Mouse (Mus musculus) central nervous system, embryonic 14 days (tissue): Measurements from ENCODE around the gene Socs3. TPM values are rescaled to one million over a fixed set of nuclear protein-coding genes. Genes with fewer than 3 reads are reported as not detected.

Experiments used
- polyA plus RNA-seq: library from polyadenylated mRNA; depleted of rRNA; stranded (reverse); fragments of >200 nt; gene quantifications from 2 replicates; pipeline ENCODE4 v1.2.3, GENCODE M21; 2012; rRNA removed

Gene Socs3
- 12.4 and 12.7 TPM in 2 replicates for polyA plus RNA-seq

DNA sequence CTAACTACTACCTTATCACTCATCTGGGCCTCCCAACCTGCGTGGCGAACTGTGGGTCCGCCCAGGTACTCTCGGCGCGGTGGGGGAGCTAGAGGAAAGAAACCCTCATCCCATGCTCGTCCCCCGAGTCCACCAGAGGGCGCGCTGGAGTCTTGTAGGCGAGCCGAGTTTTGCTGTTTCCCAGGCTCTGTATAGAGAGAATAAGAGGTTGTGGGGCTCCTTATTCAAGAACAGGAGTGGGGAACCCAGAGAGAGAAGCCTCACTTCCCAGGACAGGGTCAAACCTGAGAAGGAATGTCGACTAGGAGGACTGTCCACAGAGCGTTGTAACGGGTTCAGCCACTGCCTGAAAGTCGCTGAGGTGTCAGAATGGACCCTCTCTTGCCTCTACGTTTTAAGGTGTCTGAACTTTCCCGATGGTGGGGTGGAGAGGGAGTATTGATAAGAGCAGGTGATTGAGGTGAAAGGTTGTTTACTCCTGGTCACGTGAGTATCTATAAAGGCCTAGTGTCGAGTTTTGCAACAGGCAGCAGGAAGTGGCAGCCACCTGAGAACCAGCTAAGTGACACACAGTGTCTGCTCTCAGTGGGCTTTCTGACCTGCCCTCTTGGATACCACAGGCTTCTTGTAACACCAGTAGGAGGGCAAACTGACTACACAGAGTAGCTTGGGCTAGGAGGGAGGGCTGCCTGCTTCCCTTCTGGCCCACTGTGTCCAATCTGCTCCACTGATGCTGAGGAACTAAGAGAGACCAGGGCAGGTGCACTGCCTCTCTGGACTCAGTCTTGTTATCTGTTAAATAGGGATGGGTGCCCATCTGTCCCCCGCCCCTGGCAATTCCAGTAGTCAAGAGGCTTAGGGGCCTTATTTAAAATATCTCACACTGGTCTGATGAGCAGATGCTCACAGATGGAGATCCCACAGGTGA is at the start of gene Socs3:
Gene Socs3, minus strand, starts transcription at position 103 of the 928 bp plus-strand sequence.

DNA sequence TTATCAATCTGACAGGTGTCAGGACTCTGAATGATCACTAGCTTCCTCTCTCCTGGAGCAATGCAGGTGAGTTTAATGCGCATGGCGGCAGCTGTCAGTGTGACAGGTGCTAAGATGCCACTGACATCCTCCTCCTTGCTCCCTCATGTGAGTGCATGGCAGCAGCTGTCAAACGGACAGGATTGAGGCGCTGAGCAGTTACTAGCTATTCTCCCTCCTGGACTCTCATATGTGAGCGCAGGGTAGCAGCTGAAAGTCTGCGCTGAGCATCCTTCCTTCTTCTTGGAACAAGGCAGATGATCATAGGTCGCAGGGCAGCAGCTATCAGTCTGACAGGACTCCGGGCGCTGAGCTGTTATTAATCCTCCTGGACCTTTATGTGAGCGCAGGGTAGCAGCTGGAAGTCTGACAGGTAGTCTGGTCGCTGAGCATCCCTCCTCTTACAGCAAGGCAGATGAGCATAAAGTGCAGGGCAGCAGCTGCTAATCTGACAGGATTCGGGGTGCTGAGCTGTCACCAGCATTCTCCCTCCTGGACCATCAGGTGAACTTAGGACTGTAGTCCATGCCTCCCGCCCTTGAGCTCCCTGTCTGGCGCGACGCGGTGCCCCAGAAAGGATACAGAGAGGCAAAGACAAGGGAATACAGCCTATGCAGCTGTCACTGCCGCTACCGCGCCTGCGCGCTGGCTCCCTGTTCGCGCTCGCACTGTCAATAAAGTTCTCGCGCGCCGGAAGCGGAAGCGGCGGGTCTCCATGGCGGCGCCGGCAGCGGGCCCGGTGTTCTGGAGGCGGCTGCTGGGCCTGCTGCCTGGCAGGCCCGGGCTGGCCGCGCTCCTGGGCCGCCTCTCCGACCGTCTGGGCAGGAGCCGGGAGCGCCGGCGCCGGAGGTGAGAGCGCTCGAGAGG is 16.5 kb upstream of the Socs3 start, which contains the start of gene Pgs1:
Gene Pgs1, plus strand, starts transcription at position 167 of the 906 bp plus-strand sequence.

Other genes starting within 250 kb of the Socs3 start
- 1.1 and 1.3 TPM in 2 replicates for gene Tmc8, start 188.0 kb downstream of the Socs3 start, polyA plus RNA-seq
- gene Tmc6, start 187.8 kb downstream of the Socs3 start, polyA plus RNA-seq = 3.7 and 8.9 TPM in 2 replicates
- gene 6030468B19Rik, start 172.4 kb downstream of the Socs3 start, polyA plus RNA-seq = 0.06 TPM in 1 of 2 replicates, not detected in the other
- gene Gm20708, start 160.4 kb downstream of the Socs3 start, polyA plus RNA-seq = 0.59 and 0.80 TPM in 2 replicates
- 13.0 and 17.1 TPM in 2 replicates for gene Syngr2, start 160.4 kb downstream of the Socs3 start, polyA plus RNA-seq
- gene Afmid, start 144.1 kb downstream of the Socs3 start, polyA plus RNA-seq = 6.5 TPM in 2 replicates
- 64.3 and 72.1 TPM in 2 replicates for gene Tk1, start 144.0 kb downstream of the Socs3 start, polyA plus RNA-seq
- 57.6 and 63.0 TPM in 2 replicates for gene Birc5, start 120.8 kb downstream of the Socs3 start, polyA plus RNA-seq
- gene Tmem235, start 109.3 kb downstream of the Socs3 start, polyA plus RNA-seq = 0.06 and 0.07 TPM in 2 replicates
- gene Tha1, start 96.6 kb downstream of the Socs3 start, polyA plus RNA-seq = 5.1 and 6.0 TPM in 2 replicates
- gene Pgs1, start 16.2 kb upstream of the Socs3 start, polyA plus RNA-seq = 45.9 and 46.2 TPM in 2 replicates
- gene Dnah17, start 160.6 kb upstream of the Socs3 start, polyA plus RNA-seq = 0.09 TPM in 2 replicates